Mouse (Mus musculus): ENCODE results near the gene Rab11fip3.

Gene Rab11fip3

DNA sequence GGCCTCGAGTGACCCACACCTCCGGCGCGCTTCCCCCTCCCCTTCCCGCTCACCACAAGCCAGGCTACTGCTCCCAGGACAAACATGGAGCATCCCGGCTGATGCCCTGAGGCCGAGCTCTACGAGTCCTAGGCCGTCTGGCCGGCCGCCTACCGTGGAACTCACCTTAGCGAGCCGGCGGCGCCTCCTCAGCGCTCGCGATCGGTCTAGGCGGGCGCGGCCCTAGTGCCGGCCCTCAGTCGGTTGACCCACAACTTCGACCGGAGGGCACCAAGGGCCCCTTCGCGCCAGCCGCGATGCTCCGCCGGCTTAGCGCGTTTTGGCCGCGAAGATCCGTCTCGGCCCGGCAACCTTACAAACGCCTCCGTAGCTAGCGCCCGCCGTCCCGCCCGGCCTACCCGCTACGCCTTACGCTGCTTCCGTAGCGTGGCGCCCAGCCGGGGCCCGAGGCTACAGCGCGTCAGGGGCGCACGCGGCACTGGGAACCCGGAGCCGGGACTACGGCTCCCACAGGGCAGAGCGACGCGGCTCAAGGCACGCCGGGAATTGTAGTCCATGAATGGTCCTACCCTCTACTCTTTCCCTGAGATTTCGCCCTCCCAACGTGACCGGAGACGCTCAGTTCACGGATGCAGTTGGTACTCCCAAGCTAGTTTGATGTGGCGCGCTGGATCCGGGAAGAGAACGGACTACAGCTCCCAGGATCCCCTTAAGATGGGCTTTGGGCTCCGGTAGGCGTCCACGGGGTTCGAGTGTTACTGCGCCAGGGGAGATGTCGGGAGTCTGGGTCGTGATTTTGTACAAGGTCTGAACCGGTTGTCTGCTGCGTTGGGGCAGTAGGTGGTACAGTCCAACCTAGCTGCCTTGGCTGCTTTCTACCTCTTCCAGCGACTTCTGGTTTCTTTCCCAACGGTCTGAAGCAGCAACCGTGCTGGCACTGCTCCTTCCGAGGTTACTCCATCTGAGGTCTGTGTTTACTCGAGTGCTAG lies 83.8 kb downstream of the Rab11fip3 start, which contains the start of gene Capn15:
Gene Capn15, minus strand, starts transcription at position 491 of the 989 bp plus-strand sequence.
- DNase-seq = peak; percentile 83 to 85

DNA sequence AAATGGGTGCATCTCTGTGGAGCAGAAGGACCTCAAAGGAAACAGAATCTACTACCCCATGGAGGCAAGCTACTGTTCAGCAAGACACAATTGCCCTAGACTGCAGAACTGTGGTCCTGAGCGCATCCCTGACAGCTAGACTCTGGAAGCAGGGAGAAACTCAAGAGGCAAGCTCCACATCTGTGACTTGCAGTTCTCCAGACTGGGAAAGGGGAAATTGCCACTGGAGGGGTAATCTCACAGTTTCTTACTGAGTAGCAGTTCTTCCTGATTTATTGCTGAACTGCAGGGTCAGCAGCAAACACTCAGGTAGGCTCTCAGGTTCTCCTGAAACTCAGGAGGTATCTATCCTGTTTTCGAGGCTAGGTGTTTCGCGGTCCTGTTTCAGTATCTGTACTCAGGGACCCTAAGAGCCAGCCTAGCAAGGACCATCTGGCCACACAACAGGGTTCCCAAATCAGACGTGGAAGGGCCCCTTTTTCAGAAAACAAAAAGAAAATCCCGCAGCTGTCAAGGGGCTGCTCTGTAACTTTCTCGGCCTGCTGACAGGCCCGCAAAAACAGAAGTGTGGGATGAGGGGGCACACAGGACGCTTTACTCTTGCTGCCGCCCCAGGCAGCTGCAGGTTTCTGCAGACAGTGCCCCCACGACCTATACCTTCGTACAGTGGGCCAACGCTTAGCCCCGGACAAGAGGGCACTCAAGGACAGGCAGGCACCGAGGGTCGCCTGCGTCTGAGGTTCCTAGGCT lies 84.6 kb downstream of the Rab11fip3 start:
- no peak for DNase-seq

DNA sequence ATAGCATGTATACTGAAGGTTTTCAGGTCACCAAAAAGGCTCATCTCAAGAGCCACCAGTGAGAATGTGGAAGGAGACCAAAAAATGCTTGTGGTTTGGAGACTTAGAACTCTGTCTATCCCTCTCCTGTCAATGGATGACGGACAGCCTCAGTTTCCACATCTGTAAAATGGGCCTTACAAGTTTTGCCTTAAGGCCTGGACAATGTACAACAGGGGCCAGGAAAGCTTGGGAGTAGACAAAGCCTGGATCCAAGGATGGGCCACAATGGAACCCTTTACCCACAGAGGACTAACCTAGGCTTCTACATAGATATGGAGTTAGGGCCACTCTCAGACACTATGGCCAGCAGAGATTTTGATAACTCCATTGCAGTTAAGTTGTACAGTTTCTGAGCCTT lies 85.3 kb downstream of the Rab11fip3 start:
- no peak for DNase-seq

DNA sequence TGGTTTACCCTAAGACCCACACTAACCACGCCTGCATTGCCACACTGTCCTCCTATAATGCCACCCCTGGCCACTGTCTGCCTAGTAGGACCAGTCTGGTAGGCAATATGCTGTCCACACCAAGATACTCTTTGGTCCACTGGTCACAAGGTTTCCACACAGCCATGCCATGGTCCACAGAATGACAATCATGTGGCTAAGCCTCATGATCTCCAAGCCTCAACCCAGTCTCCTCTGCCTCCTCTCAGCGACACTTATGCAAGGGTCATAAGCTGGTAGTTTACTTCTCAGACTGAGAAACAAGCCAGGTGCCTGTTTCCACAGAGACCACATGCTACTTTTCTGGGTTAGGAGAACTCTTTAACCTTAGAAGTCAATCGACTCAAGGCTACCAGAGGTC lies 86.4 kb downstream of the Rab11fip3 start:
- no peak for DNase-seq

DNA sequence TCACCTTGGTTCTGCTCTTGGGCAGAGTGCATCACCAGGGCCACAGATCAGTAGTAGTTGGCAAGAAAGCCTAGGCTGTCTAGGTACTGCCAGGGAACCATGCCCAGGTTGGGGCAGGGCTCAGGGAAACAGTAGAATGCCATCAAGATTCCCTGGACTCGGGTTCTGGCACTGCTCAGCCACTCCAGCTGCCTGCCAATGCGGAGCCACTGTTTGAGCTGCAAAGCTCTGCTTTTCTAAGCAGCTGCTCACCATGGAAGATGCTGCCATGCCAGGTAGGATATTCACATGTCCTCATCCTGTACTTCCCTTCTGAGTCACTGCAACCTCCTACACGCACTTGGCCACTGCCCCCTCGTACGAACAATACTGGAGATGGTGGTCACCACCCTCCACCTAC lies 88.5 kb downstream of the Rab11fip3 start:
- no peak for DNase-seq

DNA sequence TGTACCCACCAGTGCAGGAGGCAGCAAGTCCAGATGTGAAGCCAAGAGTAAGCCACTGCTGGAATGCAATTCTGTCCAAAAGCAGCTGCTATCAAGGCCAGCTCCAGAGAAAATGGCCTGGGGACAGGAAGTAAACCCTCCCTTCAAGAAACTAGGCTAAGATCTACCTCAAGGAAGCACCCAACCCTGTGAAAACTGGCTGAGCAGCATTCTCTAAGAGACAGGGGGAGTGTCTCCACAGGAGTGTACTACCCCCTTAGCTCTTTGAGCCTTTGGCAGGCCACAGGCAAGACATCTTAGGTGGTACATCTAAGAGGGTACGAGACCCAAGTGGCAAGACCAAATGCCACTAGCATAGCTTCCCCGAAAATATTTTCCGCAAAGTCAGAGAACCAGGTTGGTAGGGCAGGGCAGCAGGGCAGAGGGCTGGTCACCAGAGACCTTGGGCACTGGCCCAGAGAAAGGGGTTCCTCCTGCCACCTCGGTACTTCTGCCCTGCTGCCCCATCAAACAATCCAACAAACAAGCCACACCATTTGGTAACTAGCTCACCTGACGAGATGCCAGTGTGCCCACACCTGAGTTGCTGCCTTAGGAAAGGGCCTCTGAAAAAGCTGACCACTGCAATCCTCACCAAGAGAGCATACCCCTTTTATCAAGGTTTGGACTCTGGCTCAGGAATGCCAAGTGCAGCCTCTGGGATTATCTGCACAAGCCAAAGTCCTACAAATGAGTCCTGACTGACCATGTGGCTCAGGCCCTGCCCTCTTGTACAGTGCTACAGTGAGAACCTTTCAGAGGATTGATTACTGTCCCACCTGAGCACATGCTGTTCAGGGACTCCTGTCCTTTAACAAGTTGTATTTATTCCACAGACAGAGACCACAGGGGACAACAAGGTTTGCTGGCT lies 89.3 kb downstream of the Rab11fip3 start:
- no peak for DNase-seq

DNA sequence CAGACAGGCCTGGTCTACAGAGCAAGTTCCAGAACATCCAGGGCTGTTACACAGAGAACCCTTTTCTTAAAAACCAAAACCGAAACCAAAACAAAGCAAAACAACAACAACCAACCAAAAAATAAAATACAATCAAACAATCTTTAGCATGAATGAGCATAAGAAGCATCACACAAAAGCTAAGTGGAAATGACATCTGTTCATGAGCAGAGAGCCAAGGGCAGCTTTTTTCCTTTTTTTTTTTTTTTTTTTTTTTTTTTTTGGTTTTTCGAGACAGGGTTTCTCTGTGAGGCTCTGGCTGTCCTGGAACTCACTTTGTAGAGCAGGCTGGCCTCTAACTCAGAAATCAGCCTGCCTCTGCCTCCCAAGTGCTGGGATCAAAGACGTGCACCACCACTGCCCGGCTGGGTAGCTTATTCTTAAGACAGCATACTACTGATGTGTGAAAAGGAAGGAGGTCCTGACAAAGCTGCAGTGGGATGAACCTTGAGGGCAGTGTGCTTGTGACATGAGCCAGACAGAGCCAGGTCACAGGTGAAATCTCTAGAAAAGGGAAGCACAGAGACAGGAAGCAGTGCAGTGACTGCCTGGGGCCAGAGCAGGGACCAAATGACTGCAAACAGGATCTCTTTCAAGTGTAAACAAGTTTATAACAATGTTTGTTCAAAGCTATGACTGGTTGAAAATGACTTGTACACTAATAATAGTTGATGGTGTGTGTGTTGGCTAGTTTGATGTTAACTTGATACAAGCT lies 98.2 kb downstream of the Rab11fip3 start:
- no peak for DNase-seq

DNA sequence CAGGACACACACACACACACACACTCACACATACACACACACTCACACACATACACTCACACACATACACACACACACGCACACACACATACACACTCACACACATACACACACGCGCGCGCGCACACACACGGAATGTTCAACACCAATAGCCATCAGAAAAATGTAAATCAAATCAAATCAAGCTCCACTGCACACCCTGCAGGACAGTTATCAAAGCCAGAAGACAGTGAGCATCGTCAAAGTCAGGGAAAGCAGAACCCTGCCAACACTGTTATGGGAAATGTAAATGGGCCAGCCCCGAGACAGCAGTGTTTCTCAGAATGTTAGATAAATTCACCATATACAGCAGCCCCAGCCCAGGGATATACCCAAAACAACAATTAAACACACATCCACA lies 98.9 kb downstream of the Rab11fip3 start:
- DNase-seq = no peak

DNA sequence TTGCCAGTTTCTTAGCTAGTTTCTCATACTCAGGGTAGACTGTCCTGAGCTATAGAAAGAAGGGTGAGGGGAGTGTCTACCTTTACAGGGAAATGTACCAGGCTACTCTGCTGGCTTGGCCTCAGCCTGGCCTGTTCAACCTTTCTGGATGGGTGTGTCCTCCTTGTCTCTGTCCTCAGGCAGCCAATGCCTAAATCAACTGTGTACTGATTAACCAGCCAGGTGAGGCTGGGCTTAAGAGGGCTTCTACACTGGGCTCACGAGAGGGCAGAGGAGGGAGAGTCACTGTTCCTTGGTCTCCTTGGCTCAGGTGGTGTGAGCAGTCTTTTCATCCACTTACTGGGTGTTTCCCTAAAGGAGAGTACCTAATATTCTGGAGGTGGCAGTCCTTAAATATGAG lies 101.2 kb downstream of the Rab11fip3 start:
- DNase-seq = no peak

DNA sequence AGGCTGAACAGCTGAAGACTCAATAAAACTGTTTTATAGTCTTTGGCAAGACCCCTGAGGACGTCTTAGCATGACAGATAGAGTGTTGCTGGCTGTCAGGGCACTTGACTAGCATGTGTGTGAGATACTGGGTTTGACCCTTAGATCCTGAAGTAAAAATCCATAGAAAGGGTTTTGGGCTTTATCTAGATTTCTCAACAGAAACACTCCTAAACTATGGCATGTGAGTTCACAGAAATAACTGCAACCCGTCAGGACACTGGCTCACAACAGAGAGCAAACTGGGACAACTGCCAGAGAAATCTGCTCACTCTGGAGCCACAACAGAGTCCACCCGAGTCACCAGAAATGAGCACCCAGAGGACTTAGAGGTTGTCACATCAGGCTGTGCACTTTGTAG lies 101.7 kb downstream of the Rab11fip3 start:
- DNase-seq = no peak

DNA sequence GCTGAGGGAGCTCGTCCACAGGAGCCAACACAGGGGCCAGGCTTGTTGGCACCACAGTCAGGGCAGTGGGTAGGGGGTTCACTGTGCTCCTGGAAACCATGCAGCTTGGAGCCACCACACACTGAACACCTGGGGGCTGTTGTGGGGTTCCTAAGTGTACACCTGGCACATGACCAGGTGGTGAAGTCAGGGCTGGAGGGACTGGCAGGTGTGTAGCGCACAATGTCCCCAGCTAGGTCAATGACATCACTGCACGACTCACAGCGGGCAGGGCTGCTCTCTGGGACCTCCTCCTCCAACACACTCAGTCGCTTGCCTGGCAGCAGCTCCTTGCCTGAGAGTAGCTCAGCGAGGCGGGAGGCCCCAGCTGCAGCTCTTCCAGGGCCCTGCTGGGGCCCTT lies 105.1 kb downstream of the Rab11fip3 start:
- DNase-seq = no peak

DNA sequence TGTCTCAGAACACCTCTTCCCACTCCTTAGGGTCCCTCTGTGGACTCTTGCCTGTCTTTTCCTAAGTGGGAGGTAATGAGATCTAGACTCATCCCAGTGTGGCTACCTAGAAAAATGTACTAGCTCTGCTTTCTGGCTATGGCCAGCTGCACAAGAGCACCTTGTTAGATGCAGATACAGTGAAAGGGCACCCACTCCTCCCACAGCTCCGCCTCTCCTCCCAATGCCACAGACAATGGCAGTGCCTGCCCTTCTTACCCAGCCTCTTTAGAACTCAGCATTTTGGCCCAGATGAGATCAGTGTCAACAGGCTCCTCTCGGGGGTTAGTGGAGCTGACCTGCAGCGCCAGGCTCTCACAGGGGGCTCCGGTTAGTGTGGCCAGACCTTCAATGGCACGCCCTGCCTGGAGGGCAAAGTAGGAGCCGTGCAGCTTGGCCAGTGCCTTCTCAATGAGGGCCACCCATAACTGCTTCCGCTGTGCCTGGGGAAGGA lies 106.9 kb downstream of the Rab11fip3 start:
- no peak for DNase-seq

DNA sequence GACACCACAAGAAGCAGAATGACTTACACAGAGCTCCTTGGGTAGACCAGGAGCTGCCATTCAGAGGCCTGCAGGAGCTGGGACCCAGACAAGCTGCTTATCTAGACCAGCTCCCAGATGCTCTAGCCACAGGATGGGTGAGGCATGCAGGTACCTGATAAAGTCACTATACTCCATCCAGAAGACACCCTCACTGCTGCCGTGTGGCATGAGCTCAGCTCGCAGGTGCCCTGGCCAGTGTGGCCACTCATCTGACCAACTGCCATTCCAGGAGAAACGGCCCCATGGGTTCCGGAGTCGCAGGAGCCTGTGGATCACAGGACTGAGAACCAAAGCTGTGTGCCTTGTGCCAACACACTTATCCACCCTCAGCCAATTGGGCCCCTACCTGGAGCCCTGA lies 107.8 kb downstream of the Rab11fip3 start:
- no peak for DNase-seq

DNA sequence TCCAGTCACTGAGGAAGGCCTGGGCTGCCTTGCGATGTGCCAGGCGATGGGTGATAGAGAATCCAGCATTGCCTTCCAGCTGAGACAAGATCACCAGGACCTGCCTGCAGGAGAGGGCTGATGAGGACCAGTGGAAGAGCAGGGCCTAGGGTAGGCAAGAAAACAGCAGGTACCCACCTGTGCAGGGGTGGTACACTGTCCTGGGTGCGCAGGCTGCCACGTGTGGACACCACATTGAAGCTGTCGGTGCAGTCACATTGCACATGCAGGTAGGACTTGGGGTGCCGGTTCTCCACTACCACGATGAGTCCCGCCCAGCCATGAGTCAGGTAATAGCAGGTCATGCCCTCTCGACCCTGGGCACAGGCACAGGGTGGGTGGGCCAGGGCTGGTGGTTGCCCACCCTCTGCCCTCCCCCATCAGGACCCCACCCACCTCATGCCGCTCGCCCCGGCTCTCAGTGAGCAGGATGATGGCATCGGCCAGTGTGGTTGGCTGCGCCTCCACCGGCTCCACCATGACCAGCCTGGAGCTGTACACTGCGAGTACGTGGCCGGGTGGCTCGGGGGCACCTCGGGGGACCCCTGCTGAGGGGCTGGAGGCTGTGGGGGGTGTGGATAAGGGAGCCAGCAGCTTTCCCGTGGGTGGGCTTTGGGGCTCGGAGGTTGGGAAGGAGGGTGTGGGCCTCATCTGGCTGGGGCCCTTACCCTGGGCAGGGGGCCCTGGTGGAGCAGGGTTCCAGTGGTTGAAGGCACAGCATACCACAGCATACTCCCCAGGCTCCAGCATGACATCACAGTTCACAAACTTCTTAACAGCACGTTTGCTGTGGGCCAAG lies 109.5 kb downstream of the Rab11fip3 start:
- no peak for DNase-seq

DNA sequence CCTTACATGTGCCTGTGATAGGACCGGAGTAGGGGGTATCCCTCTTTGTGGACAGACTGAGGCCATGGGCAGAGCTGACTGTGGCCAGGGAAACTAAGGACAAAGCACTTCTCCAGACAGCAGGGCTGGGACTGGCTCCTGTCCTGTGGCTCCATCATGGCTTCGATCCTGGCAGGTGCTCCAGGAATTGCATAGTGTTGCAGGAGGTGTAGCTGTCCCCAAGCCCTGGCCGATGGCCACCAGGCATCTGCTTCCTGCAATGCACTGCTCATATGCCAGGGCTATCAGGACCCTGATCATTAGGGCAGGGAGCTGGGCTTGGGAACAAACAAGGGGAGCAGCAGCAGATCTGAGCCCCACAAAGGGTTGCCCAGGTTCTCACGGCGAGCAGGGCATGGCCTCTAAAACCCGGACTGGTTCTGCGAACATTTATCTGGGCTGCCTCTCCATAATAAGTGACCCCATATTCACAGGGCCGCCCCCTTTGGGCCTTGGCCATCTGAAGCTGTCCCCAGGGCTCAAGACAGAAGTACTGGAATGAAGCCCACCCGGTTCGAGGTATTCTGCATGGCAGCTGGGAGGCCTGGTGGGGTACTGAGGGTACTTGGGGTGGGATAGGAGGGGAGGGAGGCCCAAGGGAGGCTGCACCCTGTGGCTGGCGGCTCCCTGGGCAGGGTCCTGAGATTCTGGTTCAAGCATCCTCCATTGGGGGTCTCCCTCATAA lies 110.4 kb downstream of the Rab11fip3 start:
- DNase-seq = no peak

DNA sequence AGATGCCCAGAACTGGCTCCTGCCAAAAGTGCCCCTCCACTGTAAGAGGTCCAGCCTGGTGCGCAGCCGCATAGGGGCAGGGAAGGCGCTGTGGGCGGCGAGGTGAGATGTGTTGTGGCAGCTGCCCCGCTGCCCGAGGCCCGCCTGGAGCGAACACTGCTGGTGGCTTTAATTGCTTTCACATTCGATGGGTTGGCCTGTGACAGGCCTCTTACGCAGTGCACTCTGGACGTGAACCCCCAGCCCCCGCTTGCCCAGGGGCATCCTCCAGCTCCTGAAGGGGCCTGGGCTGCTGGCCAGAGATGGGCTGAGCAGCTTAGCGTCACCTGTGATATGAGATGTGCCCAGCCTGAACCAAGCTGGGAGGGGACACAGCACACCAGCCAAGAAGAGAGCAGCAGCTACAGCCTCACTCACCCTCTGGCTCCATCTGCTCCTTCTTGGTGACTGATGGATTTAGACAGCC lies 111.7 kb downstream of the Rab11fip3 start:
- DNase-seq = no peak

DNA sequence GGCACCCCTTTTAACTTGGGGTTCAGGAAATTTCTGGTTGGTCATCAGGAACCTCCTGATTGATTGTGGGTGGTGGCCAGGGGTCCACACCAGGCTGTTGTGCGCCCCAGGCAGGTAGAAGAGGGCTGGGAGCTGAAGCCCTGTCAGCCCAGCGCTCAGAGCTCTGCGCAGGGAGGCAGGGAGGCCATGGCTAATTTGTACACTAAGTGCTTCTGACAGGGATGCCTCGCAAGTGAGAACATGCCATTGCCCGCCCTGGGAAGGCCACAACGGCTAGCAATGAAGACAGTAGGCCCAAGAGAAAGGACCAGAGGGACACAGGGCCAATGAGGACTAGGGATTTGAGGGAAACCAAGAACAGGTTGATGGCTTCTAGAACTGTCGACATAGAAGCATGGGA lies 112.7 kb downstream of the Rab11fip3 start:
- DNase-seq = no peak

DNA sequence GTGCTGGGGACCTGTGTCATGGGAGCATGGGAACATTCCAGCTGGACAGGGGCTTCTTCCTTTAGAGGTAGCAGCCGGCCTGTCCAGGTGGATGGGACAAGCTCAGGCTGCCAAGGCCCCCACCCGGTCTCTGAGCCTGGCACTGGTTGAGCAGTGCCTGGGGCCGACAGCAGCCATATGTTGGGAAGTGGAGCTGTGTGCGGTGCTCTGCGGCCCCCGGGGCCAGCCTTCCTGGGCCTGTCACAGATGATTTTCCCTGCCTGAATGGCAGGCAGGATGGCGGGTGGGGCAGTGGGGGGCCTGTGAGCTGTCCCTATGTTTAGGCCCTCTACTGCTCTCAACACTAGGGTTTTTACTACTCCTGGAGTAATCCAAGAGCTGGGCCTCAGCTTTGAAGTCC lies 113.2 kb downstream of the Rab11fip3 start:
- DNase-seq = no peak

DNA sequence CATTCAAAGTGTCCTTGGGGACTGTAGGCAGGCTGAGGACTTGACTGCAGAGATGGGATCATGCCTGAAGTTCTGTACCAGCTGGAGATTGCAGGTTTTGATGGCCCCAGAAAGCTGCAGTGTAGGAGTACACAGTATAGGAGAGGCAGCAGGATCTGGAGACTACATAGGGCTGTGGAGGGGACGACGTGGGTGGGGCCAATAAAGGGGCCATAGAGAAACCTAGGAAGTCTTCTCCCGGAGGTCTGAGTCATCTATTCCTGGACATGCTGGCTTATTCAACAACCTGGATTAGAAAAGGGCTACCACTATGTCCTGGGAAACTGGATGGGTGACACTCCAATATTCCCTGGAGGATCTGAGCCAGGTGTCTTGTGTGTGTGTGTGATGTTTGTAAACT lies 113.6 kb downstream of the Rab11fip3 start:
- no peak for DNase-seq

DNA sequence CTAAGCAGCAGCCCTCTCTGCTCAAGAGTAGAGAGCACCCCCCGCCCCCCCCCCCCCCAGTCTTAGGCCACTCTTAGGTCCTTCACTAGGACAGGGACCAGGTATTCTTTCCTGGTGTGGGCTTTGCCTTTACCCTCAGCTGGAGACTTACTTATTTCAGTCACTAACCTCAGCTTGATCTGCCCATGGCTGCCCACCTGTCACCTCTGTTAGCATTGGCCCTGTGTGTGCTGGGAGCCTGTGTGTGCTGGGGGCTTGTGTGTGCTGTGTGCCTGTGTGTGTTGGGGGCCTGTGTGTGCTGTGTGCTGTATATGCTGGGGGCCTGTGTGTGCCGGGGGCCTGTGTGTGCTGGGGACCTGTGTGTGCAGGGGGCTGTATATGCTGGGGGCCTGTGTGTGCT lies 114.7 kb downstream of the Rab11fip3 start:
- DNase-seq = no peak
